Mouse (Mus musculus): ENCODE results near the gene Tob1. TPM values are rescaled to one million over a fixed set of nuclear protein-coding genes. Genes with fewer than 3 reads are reported as not detected.

The Tob1 gene
- polyA plus RNA-seq, 1 experiment from 2014 or later: 31.9 TPM

- H3K4me2 ChIP-seq (replicated peaks; ENCODE audit: low read depth, low read length): no peak overlapping the region
- H3K36me3 ChIP-seq (ENCODE audit: insufficient read depth, low read length): no peaks in the 10 kb centered on the region
- H3K4me3 ChIP-seq (ENCODE audit: low read length): no peak overlapping the region
- ATAC-seq (ENCODE audit: low FRiP score, low TSS enrichment): peak; percentile 1; the same call in 1 of the 2 replicates
- 0 out of 2 replicates have a peak overlapping the region, but pooled peaks have one; percentile 34 for H3K27ac ChIP-seq (ENCODE audit: low read length)
- H3K9me3 ChIP-seq (ENCODE audit: low read length): no peaks in the 10 kb centered on the region
- H3K9ac ChIP-seq (replicated peaks; ENCODE audit: low read length): 0 out of 2 replicates have a peak overlapping the region, but pooled peaks have one; percentile 31
- WGBS: 55% methylated on average over 7 of the region's 7 CpGs
- 0 out of 2 replicates have a peak, but pooled peaks cover 7% of the 10 kb centered on the region for H3K4me1 ChIP-seq (ENCODE audit: insufficient read depth, low read length)
- H3K27me3 ChIP-seq (ENCODE audit: insufficient read depth, low read length): no peaks in the 10 kb centered on the region
Measured at GRCm38 (mm10) chr11:94175288-94175687, 36.0 kb upstream of the Tob1 start.

- no peaks in the 10 kb centered on the region for H3K36me3 ChIP-seq (ENCODE audit: insufficient read depth, low read length)
- no peaks in the 10 kb centered on the region for H3K27me3 ChIP-seq (ENCODE audit: insufficient read depth, low read length)
- H3K4me1 ChIP-seq (ENCODE audit: insufficient read depth, low read length): 0 out of 2 replicates have a peak, but pooled peaks cover 7% of the 10 kb centered on the region
- no peak overlapping the region for H3K4me3 ChIP-seq (ENCODE audit: low read length)
- no peak overlapping the region for H3K4me2 ChIP-seq (replicated peaks; ENCODE audit: low read depth, low read length)
- H3K9ac ChIP-seq (replicated peaks; ENCODE audit: low read length): 0 out of 2 replicates have a peak overlapping the region, but pooled peaks have one; percentile 31
- ATAC-seq (ENCODE audit: low FRiP score, low TSS enrichment): peak; percentile 31; the same call in 1 of the 2 replicates
- 0 out of 2 replicates have a peak overlapping the region, but pooled peaks have one; percentile 65 for H3K27ac ChIP-seq (ENCODE audit: low read length)
- 33% methylated on average over 8 of the region's 8 CpGs for WGBS
- no peaks in the 10 kb centered on the region for H3K9me3 ChIP-seq (ENCODE audit: low read length)
Measured at GRCm38 (mm10) chr11:94175694-94176093, 35.6 kb upstream of the Tob1 start.

GRCm38 (mm10) chr11:94177841-94178585, 33.2 kb upstream of the Tob1 start:
- Histone ChIP-seq H3K4me3 (ENCODE audit: low read length) (no peak overlapping the region), H3K36me3 (ENCODE audit: insufficient read depth, low read length) (no peaks in the 10 kb centered on the region), H3K9me3 (ENCODE audit: low read length) (no peaks in the 10 kb centered on the region), H3K27ac (ENCODE audit: low read length) (no peak overlapping the region), H3K4me1 (ENCODE audit: insufficient read depth, low read length) (0 out of 2 replicates have a peak, but pooled peaks cover 7% of the 10 kb centered on the region), H3K4me2 (replicated peaks; ENCODE audit: low read depth, low read length) (no peak overlapping the region), H3K9ac (replicated peaks; ENCODE audit: low read length) (no peak overlapping the region), H3K27me3 (ENCODE audit: insufficient read depth, low read length) (no peaks in the 10 kb centered on the region)
- no peak for ATAC-seq (ENCODE audit: low FRiP score, low TSS enrichment)
- 72% methylated on average over 15 of the region's 15 CpGs for WGBS

- H3K9ac ChIP-seq (replicated peaks; ENCODE audit: low read length): no peak overlapping the region
- no peak overlapping the region for H3K4me2 ChIP-seq (replicated peaks; ENCODE audit: low read depth, low read length)
- H3K4me1 ChIP-seq (ENCODE audit: insufficient read depth, low read length): 0 out of 2 replicates have a peak, but pooled peaks cover 7% of the 10 kb centered on the region
- H3K4me3 ChIP-seq (ENCODE audit: low read length): no peak overlapping the region
- H3K36me3 ChIP-seq (ENCODE audit: insufficient read depth, low read length): no peaks in the 10 kb centered on the region
- no peaks in the 10 kb centered on the region for H3K9me3 ChIP-seq (ENCODE audit: low read length)
- WGBS: 18% methylated on average over 1 of the region's 1 CpGs
- H3K27me3 ChIP-seq (ENCODE audit: insufficient read depth, low read length): no peaks in the 10 kb centered on the region
- ATAC-seq (ENCODE audit: low FRiP score, low TSS enrichment): no peak
- H3K27ac ChIP-seq (ENCODE audit: low read length): no peak overlapping the region
Measured at GRCm38 (mm10) chr11:94179768-94180167, 31.5 kb upstream of the Tob1 start.

GRCm38 (mm10) chr11:94180194-94180593, 31.1 kb upstream of the Tob1 start:
- Histone ChIP-seq H3K36me3 (ENCODE audit: insufficient read depth, low read length) (no peaks in the 10 kb centered on the region), H3K4me2 (replicated peaks; ENCODE audit: low read depth, low read length) (no peak overlapping the region), H3K27me3 (ENCODE audit: insufficient read depth, low read length) (no peaks in the 10 kb centered on the region), H3K9ac (replicated peaks; ENCODE audit: low read length) (no peak overlapping the region), H3K9me3 (ENCODE audit: low read length) (no peaks in the 10 kb centered on the region), H3K4me3 (ENCODE audit: low read length) (no peak overlapping the region), H3K27ac (ENCODE audit: low read length) (no peak overlapping the region), H3K4me1 (ENCODE audit: insufficient read depth, low read length) (0 out of 2 replicates have a peak, but pooled peaks cover 6% of the 10 kb centered on the region)
- no peak for ATAC-seq (ENCODE audit: low FRiP score, low TSS enrichment)
- 77% methylated on average over 4 of the region's 4 CpGs for WGBS

- Histone ChIP-seq H3K9ac (replicated peaks; ENCODE audit: low read length) (no peak overlapping the region), H3K4me2 (replicated peaks; ENCODE audit: low read depth, low read length) (no peak overlapping the region), H3K27ac (ENCODE audit: low read length) (no peak overlapping the region), H3K4me3 (ENCODE audit: low read length) (no peak overlapping the region), H3K4me1 (ENCODE audit: insufficient read depth, low read length) (0 out of 2 replicates have a peak, but pooled peaks cover 3% of the 10 kb centered on the region), H3K27me3 (ENCODE audit: insufficient read depth, low read length) (no peaks in the 10 kb centered on the region), H3K36me3 (ENCODE audit: insufficient read depth, low read length) (no peaks in the 10 kb centered on the region), H3K9me3 (ENCODE audit: low read length) (no peaks in the 10 kb centered on the region)
- no peak for ATAC-seq (ENCODE audit: low FRiP score, low TSS enrichment)
- 87% methylated on average over 8 of the region's 8 CpGs for WGBS
Measured at GRCm38 (mm10) chr11:94181694-94182093, 29.6 kb upstream of the Tob1 start.

GRCm38 (mm10) chr11:94182711-94183110, 28.5 kb upstream of the Tob1 start:
- no peaks in the 10 kb centered on the region for H3K9me3 ChIP-seq (ENCODE audit: low read length)
- ATAC-seq (ENCODE audit: low FRiP score, low TSS enrichment): no peak
- no peak overlapping the region for H3K9ac ChIP-seq (replicated peaks; ENCODE audit: low read length)
- no peaks in the 10 kb centered on the region for H3K36me3 ChIP-seq (ENCODE audit: insufficient read depth, low read length)
- 91% methylated on average over 4 of the region's 4 CpGs for WGBS
- H3K4me3 ChIP-seq (ENCODE audit: low read length): no peak overlapping the region
- H3K4me2 ChIP-seq (replicated peaks; ENCODE audit: low read depth, low read length): no peak overlapping the region
- 0 out of 2 replicates have a peak, but pooled peaks cover 3% of the 10 kb centered on the region for H3K4me1 ChIP-seq (ENCODE audit: insufficient read depth, low read length)
- H3K27me3 ChIP-seq (ENCODE audit: insufficient read depth, low read length): no peaks in the 10 kb centered on the region
- H3K27ac ChIP-seq (ENCODE audit: low read length): no peak overlapping the region

- no peaks in the 10 kb centered on the region for H3K36me3 ChIP-seq (ENCODE audit: insufficient read depth, low read length)
- H3K27ac ChIP-seq (ENCODE audit: low read length): no peak overlapping the region
- 85% methylated on average over 5 of the region's 5 CpGs for WGBS
- no peaks in the 10 kb centered on the region for H3K27me3 ChIP-seq (ENCODE audit: insufficient read depth, low read length)
- no peak overlapping the region for H3K4me2 ChIP-seq (replicated peaks; ENCODE audit: low read depth, low read length)
- H3K9ac ChIP-seq (replicated peaks; ENCODE audit: low read length): no peak overlapping the region
- H3K9me3 ChIP-seq (ENCODE audit: low read length): no peaks in the 10 kb centered on the region
- no peak for ATAC-seq (ENCODE audit: low FRiP score, low TSS enrichment)
- 0 out of 2 replicates have a peak, but pooled peaks cover 3% of the 10 kb centered on the region for H3K4me1 ChIP-seq (ENCODE audit: insufficient read depth, low read length)
- no peak overlapping the region for H3K4me3 ChIP-seq (ENCODE audit: low read length)
Measured at GRCm38 (mm10) chr11:94183120-94183519, 28.1 kb upstream of the Tob1 start.

- Histone ChIP-seq H3K9ac (replicated peaks; ENCODE audit: low read length) (no peak overlapping the region), H3K36me3 (ENCODE audit: insufficient read depth, low read length) (no peaks in the 10 kb centered on the region), H3K4me3 (ENCODE audit: low read length) (no peak overlapping the region), H3K4me2 (replicated peaks; ENCODE audit: low read depth, low read length) (no peak overlapping the region), H3K27ac (ENCODE audit: low read length) (no peak overlapping the region), H3K4me1 (ENCODE audit: insufficient read depth, low read length) (no peaks in the 10 kb centered on the region), H3K27me3 (ENCODE audit: insufficient read depth, low read length) (no peaks in the 10 kb centered on the region), H3K9me3 (ENCODE audit: low read length) (no peaks in the 10 kb centered on the region)
- no peak for ATAC-seq (ENCODE audit: low FRiP score, low TSS enrichment)
- WGBS: 71% methylated on average over 2 of the region's 2 CpGs
Measured at GRCm38 (mm10) chr11:94183671-94184070, 27.6 kb upstream of the Tob1 start.

- WGBS: 30% methylated on average over 10 of the region's 10 CpGs
- H3K4me1 ChIP-seq (ENCODE audit: insufficient read depth, low read length): peaks cover 5% of the 10 kb centered on the region; the same call in 1 of the 2 replicates
- H3K4me3 ChIP-seq (ENCODE audit: low read length): no peak overlapping the region
- H3K9me3 ChIP-seq (ENCODE audit: low read length): no peaks in the 10 kb centered on the region
- peak; percentile 85 for ATAC-seq (ENCODE audit: low FRiP score, low TSS enrichment)
- no peak overlapping the region for H3K4me2 ChIP-seq (replicated peaks; ENCODE audit: low read depth, low read length)
- H3K27me3 ChIP-seq (ENCODE audit: insufficient read depth, low read length): no peaks in the 10 kb centered on the region
- no peak overlapping the region for H3K9ac ChIP-seq (replicated peaks; ENCODE audit: low read length)
- H3K36me3 ChIP-seq (ENCODE audit: insufficient read depth, low read length): no peaks in the 10 kb centered on the region
- peak overlapping the region; percentile 56 for H3K27ac ChIP-seq (ENCODE audit: low read length)
Measured at GRCm38 (mm10) chr11:94189579-94189978, 21.7 kb upstream of the Tob1 start.
